Mouse (Mus musculus): Measurements from ENCODE around the gene St6galnac1.
"Not testable (repeated sequence)": the region's sequence is repeated elsewhere in the genome, so short reads cannot be mapped to it uniquely, and the experiment has no call there.

The St6galnac1 gene

DNA sequence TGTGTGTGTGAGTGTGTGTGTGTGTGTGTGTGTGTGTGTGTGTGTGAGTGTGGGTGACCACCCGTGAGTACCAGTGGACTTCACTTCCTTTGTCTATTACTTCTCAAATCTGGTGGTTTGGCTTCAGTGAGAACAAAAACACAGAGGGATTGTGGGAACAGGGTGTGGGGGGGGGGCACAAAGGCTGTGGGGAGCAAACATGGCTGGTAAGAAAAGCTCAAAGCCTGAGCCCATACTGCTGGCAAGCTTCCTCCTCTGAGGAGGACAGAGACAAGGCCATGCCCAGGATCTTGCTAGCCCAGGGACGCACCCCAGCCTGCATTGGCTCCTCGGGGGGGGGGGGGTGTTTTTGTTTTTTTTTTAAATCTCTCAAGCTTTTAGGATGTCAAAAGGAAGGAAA is 32.2 kb upstream of the St6galnac1 start:
- no peak for DNase-seq (ENCODE audit: low read depth, low spot score)

DNA sequence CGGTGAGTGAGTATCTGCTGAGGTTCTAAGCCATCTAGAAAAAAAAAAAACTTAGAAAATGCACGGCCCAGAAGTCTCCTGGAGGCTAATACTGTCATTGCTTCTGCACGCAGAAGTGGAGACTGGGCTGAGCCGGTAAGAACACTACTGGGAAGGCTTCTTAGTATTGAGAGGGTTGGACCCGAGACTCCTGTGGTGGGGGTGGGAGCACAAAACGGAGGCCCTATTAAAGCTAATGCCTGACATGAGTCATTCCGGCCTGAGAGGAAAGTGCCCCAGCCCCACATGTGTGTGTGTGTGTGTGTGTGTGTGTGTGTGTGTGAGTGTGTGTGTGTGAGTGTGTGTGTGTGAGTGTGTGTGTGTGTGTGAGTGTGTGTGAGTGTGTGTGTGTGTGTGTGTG is 31.8 kb upstream of the St6galnac1 start:
- no peak for DNase-seq (ENCODE audit: low read depth, low spot score)

DNA sequence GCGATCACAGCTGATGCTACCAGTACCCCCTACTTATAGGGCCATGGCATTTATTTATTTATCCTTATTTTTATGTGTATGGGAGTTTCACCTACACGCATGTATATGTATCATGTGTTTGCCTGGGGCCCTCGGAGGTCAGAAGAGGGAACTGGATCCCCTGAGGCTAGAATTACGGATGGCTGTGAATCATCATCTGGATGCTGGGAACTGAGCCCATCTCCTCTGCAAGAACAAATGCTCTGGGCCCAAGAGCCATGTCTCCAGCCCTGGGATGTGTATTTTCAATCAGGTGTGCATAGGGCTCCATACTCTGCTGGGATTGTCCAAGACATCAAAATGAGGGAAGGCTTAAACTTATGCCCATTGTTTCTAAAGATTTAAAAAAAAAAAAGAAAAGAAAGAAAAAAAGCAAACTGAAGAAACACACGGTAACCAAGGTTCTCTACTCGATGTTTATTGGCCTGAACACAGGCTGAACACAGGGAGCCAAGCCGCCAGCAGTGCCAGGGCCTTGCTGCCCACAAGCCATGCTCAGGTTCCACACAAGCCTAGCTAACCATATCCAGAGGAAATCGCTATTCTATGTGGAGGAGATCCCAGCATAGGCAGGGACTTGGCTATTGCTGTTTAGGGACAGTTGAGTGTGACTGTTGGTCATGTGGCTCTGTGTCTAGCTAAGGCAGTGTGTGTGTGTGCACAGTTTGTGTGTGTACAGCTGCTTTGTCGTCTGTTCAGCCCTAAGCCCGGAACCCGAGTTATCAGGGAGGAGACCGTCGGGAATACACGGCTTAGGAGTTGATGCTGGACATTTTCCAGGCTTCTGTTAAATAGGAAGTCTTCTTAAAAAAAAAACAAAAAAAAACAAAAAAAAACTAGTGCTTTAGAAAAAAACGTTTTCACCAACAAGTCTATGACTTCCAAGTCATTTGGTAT is 31.1 kb upstream of the St6galnac1 start:
- DNase-seq (ENCODE audit: low read depth, low spot score), result no peak

- no peak for DNase-seq (ENCODE audit: low read depth, low spot score)
Observed at GRCm38 (mm10) chr11:116802709-116803108, 27.4 kb upstream of the St6galnac1 start.

DNA sequence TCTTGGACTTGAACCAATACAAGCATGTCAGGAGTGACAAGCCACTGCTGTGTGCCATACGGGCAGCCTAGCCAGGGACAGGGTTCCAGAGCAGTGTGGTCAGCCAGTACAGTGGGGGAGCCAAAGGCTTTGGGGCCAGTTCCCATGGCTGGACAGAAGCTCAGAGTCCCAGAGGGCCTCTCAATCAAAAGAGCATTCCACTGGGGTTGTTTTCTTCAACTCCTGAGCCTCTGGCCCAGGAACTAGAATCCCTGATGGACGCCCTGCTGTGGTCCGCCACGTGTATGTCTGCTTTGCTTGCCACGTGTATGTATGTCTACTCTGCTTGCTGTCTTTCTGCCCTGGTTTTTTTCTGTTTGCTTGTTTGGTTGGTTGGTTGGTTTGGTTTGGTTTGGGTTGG is 25.8 kb upstream of the St6galnac1 start:
- no peak for DNase-seq (ENCODE audit: low read depth, low spot score)

- no peak for DNase-seq (ENCODE audit: low read depth, low spot score)
Observed at GRCm38 (mm10) chr11:116799364-116799763, 24.1 kb upstream of the St6galnac1 start.

GRCm38 (mm10) chr11:116784221-116784620 is 8.9 kb upstream of the St6galnac1 start:
- DNase-seq (ENCODE audit: low read depth, low spot score), result no peak

DNA sequence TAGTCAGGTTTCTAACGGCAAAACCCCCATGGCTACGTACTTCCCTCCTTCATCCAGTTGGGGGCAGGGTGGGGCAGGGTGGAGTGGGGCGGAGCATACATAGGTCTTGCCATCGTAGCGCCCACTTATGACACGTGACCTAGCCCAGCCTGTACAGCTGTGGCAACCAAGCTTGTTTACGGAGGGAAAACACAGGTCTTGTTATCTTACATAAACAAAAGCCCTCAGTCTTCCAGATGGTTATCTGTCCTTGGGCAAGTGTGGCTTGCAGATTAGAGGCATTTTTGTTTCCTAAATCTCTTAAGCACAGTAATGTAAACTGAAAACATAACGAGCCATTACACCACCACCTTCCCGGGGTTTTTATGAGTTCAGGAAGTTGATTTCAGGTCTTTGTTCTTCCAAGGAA is 7.4 kb upstream of the St6galnac1 start:
- DNase-seq (ENCODE audit: low read depth, low spot score), result no peak

DNA sequence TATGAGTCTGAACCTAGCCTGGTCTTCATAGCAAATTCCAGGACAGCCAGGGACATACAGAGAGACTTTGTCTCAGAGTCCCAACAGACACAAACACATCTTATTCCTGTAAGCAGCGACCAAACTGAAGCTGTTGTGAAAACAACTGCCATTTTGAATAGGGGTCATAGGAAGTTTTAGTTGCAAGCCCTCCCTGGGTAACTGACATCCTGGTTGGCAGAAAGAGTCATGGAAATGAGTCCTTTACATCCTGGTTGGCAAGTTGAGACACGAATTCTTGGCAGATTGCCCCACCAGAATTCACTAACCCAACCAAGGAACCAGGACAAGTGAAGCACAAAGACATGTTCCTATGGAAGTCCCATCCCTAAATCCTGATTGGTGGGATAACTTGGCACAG is 2.1 kb downstream of the St6galnac1 start:
- no peak for DNase-seq (ENCODE audit: low read depth, low spot score)

DNA sequence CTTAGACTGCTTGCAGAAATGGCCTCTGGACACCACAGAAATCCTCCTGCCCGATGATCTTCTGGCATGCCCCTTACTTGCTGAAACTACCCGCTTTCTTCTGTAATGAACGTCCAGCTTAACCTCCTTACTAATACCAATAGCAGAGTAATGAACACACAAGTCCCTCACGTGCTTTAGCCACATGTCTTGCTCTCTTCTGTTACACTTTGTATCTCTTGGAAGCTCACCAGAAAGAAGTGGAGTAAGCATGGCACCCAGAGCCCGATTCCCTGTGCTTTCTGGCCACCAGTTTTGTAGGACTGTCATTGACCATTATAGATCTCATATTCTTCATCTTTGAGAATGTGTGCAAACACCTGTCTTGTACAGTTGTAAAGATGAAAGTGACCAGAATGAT is 5.4 kb downstream of the St6galnac1 start:
- no peak for DNase-seq (ENCODE audit: low read depth, low spot score)

- no peak for DNase-seq (ENCODE audit: low read depth, low spot score)
Observed at GRCm38 (mm10) chr11:116764946-116765345, 10.4 kb downstream of the St6galnac1 start.

DNA sequence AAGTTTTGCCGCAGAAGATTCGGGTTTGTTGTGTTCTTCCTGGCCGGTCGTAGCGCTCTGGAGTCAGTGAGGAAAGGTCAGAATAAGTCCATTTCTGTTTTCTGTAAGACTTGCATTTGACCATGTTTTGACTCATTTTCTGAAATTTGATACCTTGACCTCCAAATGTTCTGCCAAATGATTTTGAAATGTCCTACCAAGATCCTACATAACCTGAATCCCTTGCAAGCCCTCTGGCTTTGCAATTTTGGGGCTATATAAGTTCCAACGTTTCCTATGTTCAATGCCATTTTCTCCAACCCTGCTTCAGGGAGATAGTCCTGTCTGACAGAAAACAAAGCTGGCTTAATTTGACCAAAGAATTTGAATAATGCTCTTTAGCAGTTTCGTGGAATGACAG is 11.0 kb downstream of the St6galnac1 start:
- no peak for DNase-seq (ENCODE audit: low read depth, low spot score)

DNA sequence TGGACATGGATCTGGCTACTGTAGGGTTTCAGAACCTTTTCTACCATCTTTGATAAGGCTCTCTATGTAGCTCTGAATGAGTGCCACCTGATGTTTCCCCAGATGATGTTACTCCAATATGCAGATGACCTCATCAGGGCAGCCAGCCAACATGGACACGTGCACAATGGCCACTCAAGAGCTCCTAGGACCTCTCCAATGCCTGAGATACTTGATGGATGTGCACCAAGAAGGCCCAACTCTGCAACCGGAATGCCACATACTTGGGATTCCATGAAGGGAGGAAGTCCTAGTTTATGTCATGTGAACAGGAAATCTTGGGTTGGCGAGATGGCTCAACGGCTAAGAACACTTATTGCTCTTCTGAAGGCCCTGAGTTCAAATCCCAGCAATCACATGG is 20.1 kb downstream of the St6galnac1 start:
- DNase-seq (ENCODE audit: low read depth, low spot score), result no peak

DNA sequence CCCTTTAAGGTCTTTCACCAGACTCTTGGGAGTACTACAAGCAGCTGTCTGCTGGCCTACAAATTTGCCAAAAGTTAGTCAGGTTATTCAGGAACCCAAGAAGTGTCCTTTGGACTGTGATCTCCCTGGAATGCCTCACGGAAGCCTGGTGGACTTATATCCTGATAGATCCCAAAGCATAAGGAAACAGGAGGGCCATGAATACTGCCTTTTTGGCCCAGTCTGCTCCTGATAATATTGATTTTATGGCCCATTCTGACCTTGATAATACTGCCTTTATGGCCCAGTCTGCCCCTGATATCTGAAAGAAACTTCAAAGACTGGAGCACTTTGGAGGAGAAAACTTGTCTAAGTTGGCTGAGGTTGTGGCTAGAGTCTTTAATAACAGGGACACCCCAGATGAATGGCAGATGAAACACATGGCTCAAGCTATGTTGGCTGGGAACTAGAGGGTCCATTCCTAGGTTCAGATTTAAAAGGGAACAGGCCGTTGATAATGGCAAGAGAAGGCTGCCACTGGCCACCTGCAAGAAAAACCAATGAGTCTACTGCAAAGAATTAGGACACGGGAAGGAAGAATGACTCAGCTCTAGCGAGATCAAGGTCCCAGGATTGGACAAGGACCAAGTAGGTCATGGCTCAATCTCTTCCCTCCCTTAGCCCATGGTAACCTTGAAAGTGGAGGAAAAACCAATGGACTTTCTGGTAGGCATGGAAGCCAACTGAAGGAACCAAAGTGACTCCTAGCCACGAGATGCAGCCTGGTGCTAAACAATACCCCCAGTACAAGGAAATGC is 21.4 kb downstream of the St6galnac1 start:
- DNase-seq (ENCODE audit: low read depth, low spot score), result no peak

- DNase-seq (ENCODE audit: low read depth, low spot score), result no peak
Observed at GRCm38 (mm10) chr11:116749733-116750132, 25.6 kb downstream of the St6galnac1 start.

DNA sequence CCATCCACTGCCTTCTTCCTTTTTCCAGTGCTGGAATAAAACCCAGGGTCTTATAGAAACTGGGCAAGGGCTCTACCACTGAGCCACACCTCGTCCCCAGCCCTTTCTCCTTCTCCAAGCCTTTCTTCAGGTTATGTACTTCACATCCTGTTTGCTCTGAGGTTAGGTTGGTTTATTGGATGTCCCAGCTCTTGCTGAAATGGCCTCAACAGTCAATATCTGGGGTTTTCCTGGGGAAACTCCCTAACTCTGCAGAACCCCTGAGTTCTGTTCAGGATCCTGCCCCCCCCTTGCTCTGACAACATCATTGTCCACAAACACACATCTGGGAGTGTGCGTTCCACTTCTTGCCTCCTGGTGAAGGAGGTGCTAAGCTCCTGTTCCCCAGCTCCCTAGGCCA is 26.6 kb downstream of the St6galnac1 start:
- DNase-seq (ENCODE audit: low read depth, low spot score), result not testable (repeated sequence)

- not testable (repeated sequence) for DNase-seq (ENCODE audit: low read depth, low spot score)
Observed at GRCm38 (mm10) chr11:116746822-116747221, 28.5 kb downstream of the St6galnac1 start.

DNA sequence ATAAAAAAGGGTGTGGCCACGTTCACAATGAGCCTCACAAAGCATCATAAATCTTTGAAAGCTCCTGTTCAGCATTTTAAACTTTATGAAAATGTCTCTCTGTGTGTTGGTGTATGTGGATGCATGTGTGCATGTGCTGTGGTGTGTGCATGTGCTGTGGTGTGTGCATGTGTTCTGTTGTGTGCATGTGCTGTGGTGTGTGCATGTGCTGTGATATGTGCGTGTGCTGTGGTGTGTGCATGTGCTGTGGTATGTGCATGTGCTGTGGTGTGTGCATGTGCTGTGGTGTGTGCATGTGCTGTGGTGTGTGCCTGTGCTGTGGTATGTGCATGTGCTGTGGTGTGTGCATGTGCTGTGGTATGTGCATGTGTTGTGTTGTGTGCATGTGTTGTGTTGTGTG is 29.9 kb downstream of the St6galnac1 start:
- DNase-seq (ENCODE audit: low read depth, low spot score), result not testable (repeated sequence)

- DNase-seq (ENCODE audit: low read depth, low spot score), result no peak
Observed at GRCm38 (mm10) chr11:116738411-116738810, 36.9 kb downstream of the St6galnac1 start.

- no peak for DNase-seq (ENCODE audit: low read depth, low spot score)
Observed at GRCm38 (mm10) chr11:116732536-116732935, 42.8 kb downstream of the St6galnac1 start.

- DNase-seq (ENCODE audit: low read depth, low spot score), result not testable (repeated sequence)
Observed at GRCm38 (mm10) chr11:116731060-116731580, 44.2 kb downstream of the St6galnac1 start.

- DNase-seq (ENCODE audit: low read depth, low spot score), result no peak
Observed at GRCm38 (mm10) chr11:116729276-116730008, 45.9 kb downstream of the St6galnac1 start.
